Mouse (Mus musculus) brain, adult 2 months (tissue): ENCODE data around the gene Prss1.
"Not testable (repeated sequence)": the region's sequence is repeated elsewhere in the genome, so short reads cannot be mapped to it uniquely, and the experiment has no call there.

Experiments
- DNase-seq: peaks from one replicate; pipeline ENCODE4 v3.0.0; 2011; ENCODE audit warnings: low read depth, low spot score

Gene Prss1

DNA sequence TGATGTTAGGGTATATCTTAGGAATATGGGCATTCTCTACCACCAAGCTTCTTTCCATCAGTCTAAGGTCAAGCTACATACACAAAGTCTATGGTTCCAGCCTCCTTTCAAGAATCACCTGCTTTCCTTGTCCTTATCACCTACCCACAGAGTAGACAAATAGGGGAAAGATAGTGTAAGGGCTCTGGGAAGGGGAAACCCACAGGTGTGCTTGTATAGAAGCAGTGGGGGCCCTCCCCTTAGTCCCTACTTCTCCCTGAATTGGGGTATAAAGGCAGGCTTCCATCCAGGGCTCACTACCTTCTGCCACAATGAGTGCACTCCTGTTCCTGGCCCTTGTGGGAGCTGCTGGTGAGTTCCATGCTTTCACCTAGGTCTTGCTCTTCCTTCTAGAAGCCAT lies at the start of gene Prss1:
TSS of gene Prss1 (plus strand) at position 301 of the 400 bp plus-strand sequence.
- DNase-seq, result not testable (repeated sequence)

DNA sequence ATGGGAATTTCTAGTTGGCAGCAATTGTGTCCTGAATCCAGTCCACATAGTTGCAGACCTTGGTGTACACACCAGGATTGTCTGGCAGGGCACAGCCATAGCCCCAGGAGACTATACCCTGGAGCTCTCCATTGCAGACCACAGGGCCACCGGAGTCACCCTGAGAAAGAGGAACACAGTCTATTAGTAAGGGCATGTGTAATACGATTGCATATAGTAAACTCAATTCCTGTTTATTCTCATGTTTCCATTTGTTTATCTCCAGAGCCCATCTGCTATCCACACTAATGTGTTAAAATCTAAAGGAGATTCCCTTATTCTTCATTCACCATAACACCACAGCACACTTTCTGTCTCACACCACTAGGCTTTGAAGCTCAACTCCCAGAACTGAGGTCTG lies 16.5 kb upstream of the Prss1 start:
- not testable (repeated sequence) for DNase-seq

DNA sequence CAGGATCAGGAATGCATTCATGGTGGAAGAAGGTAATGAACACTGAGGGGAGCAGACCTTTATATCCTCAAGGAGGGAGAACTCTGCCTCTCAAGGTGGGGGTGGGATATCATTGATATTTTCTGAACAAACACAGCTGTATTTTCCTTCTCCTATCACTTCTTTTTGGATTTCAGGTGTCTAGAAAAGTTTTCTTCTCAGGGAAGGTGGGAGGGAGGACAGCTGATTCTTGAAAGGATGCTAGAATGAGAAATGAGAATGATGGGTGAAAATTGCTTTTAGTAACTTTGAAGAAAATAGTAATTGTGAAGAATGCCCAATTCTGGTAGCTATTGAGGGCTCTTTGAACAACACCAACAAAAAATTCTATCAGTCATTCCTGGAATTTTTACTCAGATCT lies 12.7 kb upstream of the Prss1 start, which contains the start of gene Gm10334:
TSS of gene Gm10334 (minus strand) at position 101 of the 400 bp plus-strand sequence.
- not testable (repeated sequence) for DNase-seq

DNA sequence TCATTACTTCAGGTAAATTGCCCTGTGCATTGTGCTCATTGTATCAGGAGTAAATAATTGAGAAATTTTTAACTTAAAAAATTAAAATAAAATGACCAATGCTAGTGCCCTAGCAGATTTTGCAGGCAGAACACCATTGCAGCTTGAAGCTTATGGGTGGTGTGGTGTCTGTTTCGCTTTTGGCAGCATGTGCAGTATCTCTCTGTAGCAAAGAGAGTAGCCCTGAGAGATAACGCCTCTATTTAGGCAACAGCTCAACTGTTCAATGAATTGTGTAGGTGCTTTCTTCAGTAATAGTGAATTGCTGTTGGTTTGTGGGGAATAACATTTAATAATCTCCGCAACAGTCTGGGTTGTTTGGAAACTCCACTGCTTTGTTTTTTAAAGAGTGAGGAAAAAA lies 40.6 kb downstream of the Prss1 start:
- DNase-seq, result no peak

DNA sequence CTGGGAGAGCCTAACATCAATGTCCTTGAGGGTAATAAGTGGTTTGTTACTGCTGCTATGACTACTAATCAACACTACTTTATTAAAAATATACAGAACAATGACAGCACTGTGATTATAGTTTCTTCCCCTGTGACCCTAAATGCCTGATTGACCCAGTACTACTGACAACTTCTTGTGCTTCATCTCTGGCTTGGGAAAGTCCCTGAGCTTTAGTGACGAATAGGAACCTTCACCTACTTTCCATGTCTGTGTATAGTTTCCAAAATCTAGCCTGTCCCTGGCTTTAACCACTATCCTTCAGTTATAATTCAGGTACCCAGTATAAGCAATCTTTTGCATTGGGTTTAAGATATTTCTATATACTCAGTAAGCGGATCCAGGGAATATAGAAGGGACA lies 46.2 kb downstream of the Prss1 start:
- DNase-seq, result no peak

DNA sequence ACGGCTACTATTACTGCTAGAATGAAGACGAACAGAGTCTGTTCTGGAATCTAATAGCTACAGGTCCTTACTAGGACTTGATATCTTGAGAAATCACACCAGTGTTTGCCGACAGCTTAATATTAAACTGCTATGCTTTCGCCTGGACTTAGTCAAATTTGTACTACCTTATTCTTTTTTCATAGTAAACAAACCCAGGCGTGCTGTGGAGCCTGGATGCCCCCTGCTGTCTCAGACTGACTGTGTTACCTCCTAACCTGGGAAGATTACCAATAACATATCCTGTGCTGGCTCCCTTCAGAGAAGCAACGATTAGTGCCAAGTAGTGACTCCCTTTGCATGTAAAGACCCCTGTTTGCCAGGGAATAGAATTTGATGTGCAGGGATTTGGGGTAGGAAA lies 46.6 kb downstream of the Prss1 start:
- peak; percentile 6 for DNase-seq
